Mouse (Mus musculus): Measurements from ENCODE around the gene Cdh20. TPM values are rescaled to one million over a fixed set of nuclear protein-coding genes. Genes with fewer than 3 reads are reported as not detected.

Cdh20 gene
- polyA plus RNA-seq, 1 experiment from 2014 or later = 0.18 TPM

GRCm38 (mm10) chr1:105003786-105004185 lies 235.5 kb downstream of the Cdh20 start:
- no peak overlapping the region for H3K27ac ChIP-seq (replicated peaks; ENCODE audit: low read depth, low read length)
- ATAC-seq (ENCODE audit: low read depth) = no peak
- H3K4me3 ChIP-seq (ENCODE audit: low read depth, low read length) = no peak overlapping the region
- no peaks in the 10 kb centered on the region for H3K36me3 ChIP-seq (ENCODE audit: control insufficient read depth, insufficient read depth, low read length)
- H3K9ac ChIP-seq (ENCODE audit: low read depth, low read length) = no peak overlapping the region
- H3K27me3 ChIP-seq (replicated peaks; ENCODE audit: control insufficient read depth, insufficient read depth, low read length) = no peaks in the 10 kb centered on the region
- DNase-seq (ENCODE audit: low spot score) = no peak
- 78% methylated on average over 1 of the region's 1 CpGs for WGBS
- H3K9me3 ChIP-seq (ENCODE audit: control insufficient read depth, low read length) = no peaks in the 10 kb centered on the region
- no peak overlapping the region for H3K4me2 ChIP-seq (ENCODE audit: low read depth, low read length)
- no peaks in the 10 kb centered on the region for H3K4me1 ChIP-seq (ENCODE audit: control insufficient read depth, insufficient read depth, low read length)

DNA sequence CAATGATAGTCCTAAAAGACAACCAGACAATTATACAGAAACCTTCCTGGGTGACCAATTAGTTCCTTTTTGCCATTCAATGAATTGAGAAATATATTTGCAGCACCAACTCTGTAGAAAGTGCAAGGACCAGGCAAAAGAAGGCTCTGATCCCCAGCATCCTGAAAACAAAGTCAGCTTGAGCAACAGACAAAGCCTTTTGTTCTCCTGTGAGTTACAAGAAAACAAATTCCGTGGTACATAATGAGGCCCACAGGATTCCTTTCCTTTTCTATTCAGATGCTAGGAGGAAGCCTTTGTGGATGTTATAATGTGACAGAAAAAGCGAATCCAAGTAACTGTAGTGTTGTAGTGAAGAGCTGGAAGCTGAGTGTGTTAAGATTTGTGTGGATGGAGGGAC lies 244.3 kb downstream of the Cdh20 start:
- Histone ChIP-seq H3K36me3 (ENCODE audit: control insufficient read depth, insufficient read depth, low read length) (no peaks in the 10 kb centered on the region), H3K4me3 (ENCODE audit: low read depth, low read length) (no peak overlapping the region), H3K9ac (ENCODE audit: low read depth, low read length) (no peak overlapping the region), H3K4me2 (ENCODE audit: low read depth, low read length) (no peak overlapping the region), H3K27ac (replicated peaks; ENCODE audit: low read depth, low read length) (no peak overlapping the region), H3K4me1 (ENCODE audit: control insufficient read depth, insufficient read depth, low read length) (no peaks in the 10 kb centered on the region), H3K27me3 (replicated peaks; ENCODE audit: control insufficient read depth, insufficient read depth, low read length) (no peaks in the 10 kb centered on the region), H3K9me3 (ENCODE audit: control insufficient read depth, low read length) (no peaks in the 10 kb centered on the region)
- no peak for ATAC-seq (ENCODE audit: low read depth)
- WGBS = 16% methylated on average over 2 of the region's 2 CpGs
- no peak for DNase-seq (ENCODE audit: low spot score)

DNA sequence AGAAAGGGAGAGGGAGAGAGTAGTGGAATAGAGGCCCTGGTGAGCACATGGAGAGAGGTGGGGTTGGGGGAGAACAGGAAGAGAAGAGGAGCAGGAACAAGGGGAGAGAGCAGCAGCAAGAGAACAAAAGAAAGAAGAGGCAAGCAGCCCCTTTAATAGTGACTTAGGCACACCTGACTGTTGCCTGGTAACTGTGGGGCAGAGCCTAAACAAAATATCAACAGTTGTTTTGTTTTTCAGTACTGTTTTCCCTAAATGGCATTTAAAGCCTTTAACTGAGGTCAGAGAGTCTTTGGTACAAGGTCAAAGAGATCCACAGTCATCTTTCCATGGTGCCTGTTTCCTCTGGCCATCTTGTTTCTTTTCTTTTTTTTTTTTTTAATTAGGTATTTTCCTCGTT lies 245.0 kb downstream of the Cdh20 start:
- H3K9me3 ChIP-seq (ENCODE audit: control insufficient read depth, low read length) = no peaks in the 10 kb centered on the region
- 78% methylated on average over 1 of the region's 1 CpGs for WGBS
- H3K9ac ChIP-seq (ENCODE audit: low read depth, low read length) = no peak overlapping the region
- no peak for DNase-seq (ENCODE audit: low spot score)
- no peaks in the 10 kb centered on the region for H3K36me3 ChIP-seq (ENCODE audit: control insufficient read depth, insufficient read depth, low read length)
- no peak overlapping the region for H3K4me2 ChIP-seq (ENCODE audit: low read depth, low read length)
- no peaks in the 10 kb centered on the region for H3K4me1 ChIP-seq (ENCODE audit: control insufficient read depth, insufficient read depth, low read length)
- H3K27me3 ChIP-seq (replicated peaks; ENCODE audit: control insufficient read depth, insufficient read depth, low read length) = no peaks in the 10 kb centered on the region
- H3K4me3 ChIP-seq (ENCODE audit: low read depth, low read length) = no peak overlapping the region
- no peak overlapping the region for H3K27ac ChIP-seq (replicated peaks; ENCODE audit: low read depth, low read length)
- no peak for ATAC-seq (ENCODE audit: low read depth)

DNA sequence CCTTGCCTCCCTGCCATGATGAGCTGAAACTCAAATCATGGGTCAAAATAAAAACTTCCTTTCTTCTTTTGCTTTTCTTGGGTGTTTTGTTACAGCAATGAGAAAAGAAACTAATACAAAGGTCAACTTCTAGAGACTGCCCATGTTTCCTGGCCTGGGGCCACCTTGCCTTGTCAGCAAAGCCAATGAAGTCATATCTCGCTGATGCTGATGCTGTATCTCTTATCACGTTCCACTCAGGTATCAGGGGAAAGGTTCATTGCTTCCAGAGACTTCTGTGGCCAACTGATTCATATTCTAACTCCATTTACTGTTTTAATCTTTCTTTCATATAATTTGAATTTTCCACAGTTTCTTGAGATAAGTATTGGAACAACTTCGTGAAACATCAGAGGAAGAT lies 273.3 kb downstream of the Cdh20 start:
- ATAC-seq (ENCODE audit: low read depth) (no peak), DNase-seq (ENCODE audit: low spot score) (no peak)
- no peak overlapping the region for H3K9ac ChIP-seq (ENCODE audit: low read depth, low read length)
- WGBS = 87% methylated on average over 3 of the region's 3 CpGs
- H3K4me1 ChIP-seq (ENCODE audit: control insufficient read depth, insufficient read depth, low read length) = no peaks in the 10 kb centered on the region
- no peak overlapping the region for H3K4me3 ChIP-seq (ENCODE audit: low read depth, low read length)
- H3K9me3 ChIP-seq (ENCODE audit: control insufficient read depth, low read length) = no peaks in the 10 kb centered on the region
- no peaks in the 10 kb centered on the region for H3K27me3 ChIP-seq (replicated peaks; ENCODE audit: control insufficient read depth, insufficient read depth, low read length)
- no peak overlapping the region for H3K27ac ChIP-seq (replicated peaks; ENCODE audit: low read depth, low read length)
- H3K36me3 ChIP-seq (ENCODE audit: control insufficient read depth, insufficient read depth, low read length) = no peaks in the 10 kb centered on the region
- no peak overlapping the region for H3K4me2 ChIP-seq (ENCODE audit: low read depth, low read length)
